Mouse (Mus musculus) lung, postnatal 0 days (tissue): ENCODE measurements around the gene Pcsk6.

Experiments used
- CTCF ChIP-seq: IDR thresholded peaks from 2 replicates; pipeline ENCODE4 v1.5.1; 2016; ENCODE audit warnings: antibody characterized with exemption, mild to moderate bottlenecking
- EP300 ChIP-seq: IDR thresholded peaks from 2 replicates; pipeline ENCODE4 v1.6.1; 2016; ENCODE audit warnings: antibody characterized with exemption, mild to moderate bottlenecking, control low read depth

DNA sequence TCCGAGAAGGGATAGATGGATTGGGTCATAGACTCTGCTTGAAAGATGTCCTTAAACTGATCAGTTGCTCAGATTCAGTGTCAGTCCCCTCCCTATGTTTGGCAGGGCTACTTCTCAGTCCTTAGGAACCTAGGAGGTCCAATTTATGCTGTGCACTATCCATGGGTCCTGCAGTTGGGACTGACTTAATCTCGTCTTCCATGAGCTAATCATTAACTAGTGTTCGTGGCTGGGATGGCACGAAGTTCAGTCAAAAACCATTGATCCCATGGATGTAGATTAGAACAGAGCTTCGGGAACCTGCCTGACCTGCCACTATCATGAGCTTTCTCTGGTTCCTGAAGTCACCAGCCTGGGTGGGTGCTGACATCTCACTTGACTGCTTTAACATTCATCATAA is 96.6 kb downstream of the Pcsk6 start:
- TF ChIP-seq CTCF (no peak), EP300 (no peak)
